Mouse (Mus musculus): ENCODE measurements at regions not wholly inside any gene's neighbourhood (a gene's known extent, or its start where the extent isn't known, plus 50 kb on each side); places are given as distances from the start of the nearest gene placed in this dataset.
A peak's percentile ranks its signal among the peaks of the same experiment; 100 is the strongest.

DNA sequence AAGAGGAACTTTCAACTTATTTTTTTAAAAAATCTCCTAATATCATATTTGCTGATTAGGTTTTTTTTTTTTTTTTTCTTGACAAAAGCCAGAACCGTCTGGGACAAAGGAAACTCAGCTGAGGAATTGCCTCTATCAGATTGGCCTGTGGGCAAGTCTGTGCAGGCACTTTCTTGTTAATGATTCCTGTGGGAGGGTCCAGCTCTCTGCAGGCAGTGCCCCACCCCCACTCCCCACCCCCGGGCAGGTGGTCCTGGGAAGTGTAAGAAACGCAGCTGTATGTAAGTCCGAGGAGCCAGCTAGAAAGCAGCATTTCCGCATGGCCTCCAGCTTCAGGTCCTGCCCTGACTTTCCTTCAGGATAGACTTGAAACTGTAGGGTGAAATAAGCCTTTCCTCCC is 377.7 kb downstream of the Sox2 start:
- intact Hi-C loops (cut with DNase I): no loop called here
- DNase-seq: no peak

DNA sequence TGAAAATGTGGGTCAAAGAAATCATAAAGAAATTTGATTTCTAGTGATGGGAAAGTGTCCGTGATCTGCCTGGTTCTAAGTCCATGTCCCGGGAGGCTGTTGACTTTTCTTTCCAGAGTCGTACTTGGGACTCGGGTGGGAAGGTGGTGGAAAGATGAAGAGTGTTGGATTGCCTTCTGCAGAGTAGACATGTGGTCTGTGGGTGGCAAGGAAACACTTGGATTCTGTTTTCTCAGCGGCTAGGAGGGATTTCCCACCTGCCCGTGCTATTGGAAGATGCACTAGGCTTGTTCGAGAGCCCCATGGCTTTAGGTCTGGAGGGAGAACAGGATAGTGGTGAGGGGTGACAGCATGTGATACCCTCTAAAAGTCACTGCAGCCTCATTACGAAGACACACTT is 379.7 kb downstream of the Sox2 start:
- intact Hi-C loops (cut with DNase I): no loop called here
- no peak for DNase-seq

DNA sequence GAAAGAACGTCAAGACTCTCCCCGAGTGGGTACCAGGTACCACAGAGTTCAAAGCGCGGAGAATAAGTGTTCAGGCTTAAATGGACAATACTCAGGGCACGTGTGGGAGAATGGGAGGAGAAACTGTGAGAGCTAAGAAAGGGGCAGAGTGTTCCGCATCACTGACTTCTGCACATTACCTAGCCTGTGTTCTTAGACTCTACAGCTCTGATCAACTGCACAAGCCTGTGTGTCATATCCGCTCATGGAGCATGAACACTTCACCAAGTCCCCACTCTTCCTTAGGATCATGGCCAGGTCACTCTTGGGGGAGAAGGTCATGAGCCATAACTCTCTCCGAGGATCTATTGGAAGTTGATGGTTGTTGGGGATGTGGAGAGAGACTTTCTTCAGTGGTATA is 383.4 kb downstream of the Sox2 start:
- intact Hi-C loops (cut with DNase I): no loop called here
- no peak for DNase-seq

DNA sequence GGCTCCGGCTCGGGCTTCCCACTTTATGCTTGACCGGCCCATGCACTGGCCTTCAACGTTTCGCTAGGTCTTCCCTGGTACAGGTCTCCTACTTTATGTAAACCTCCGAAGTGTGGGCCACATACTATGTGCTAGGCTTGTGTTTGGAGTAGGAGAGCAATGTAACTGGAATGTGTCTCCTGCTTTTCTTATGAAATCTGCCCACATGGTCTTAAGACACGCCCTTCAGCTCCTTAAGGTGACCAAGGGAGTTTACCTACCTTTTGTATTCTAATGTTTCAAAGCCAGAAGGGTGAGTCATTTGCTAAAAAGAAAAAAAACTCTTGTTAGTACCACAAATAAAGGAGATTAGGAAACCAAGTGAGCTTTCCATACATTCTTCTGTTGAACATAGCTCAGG is 385.0 kb downstream of the Sox2 start:
- intact Hi-C loops (cut with DNase I): no loop called here
- no peak for DNase-seq

DNA sequence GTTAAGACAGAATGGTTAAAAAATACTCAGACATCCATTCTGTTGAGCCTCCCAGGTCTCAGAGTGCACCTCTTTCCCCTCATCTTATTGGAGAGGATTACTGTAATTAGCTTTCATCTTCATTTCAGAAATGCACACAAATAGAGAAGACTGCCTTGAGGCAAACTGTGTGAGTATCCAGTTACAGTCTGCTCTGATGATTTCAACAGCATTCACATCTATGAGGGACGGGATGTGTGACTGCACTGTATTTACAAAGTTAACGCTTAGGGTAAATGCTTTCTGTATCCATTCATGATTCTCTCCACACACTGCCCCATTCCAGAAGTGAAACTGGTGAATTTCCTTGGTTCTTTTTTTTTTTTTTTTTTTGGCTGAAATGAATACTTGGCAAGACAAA is 393.5 kb downstream of the Sox2 start:
- intact Hi-C loops (cut with DNase I): no loop called here
- DNase-seq: no peak

DNA sequence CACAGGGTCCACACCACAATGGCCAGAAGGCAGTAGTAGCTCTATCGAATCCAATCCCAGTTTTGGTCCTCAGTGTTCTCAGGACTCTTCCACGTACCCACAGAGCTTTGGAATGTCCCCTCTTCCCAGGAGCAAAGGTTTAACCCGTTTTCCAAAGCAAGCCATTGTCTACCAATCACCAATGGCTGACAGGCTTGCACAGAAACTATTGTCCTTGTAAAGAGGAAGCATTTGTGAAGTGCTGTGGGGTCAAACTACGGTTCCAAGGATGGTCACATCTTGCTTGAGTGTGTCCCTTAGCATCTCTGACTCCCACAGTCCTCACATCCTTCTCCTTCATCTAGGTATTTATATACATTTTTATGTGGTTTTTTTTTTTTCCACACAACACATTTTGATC is 409.2 kb downstream of the Sox2 start:
- intact Hi-C loops (cut with DNase I): no loop called here
- no peak for DNase-seq

DNA sequence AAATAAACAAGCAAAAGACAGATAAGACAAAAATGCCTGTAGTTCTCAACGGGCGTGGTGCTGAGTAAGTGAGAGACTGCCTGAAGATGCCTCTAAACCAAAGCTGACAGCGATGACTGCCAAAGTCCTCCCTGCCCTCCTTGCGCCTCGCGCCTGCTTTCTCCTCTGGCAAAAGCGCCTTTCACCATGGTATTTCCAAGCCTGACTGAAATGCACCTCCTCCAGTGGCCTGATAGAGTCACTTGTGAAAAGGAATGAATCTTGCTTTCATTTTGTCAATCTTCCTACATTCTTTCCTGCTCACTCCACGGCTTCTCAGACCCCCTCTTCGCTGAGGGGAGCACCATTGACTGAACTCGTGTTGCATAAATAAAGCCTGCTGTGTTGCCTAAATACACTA is 409.8 kb downstream of the Sox2 start:
- intact Hi-C loops (cut with DNase I): no loop called here
- no peak for DNase-seq

DNA sequence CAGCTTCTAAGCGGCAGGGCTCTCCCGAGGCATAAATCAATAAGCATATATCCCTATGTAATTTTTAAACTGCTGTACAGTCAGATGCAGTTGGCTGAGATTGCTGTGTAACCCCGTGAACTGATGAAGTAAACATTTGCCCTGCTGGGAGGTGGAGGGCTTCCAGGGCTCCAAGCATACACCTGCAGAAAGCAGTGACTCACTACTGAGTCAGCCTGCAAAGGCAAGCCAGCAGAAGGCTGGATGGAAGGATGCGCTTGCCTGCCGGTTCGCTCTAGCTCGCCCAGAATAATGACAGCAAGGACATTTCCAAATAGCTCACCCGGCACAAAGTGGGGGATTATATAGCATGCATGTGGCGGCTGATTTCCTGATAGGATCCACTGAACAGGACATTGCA is 416.6 kb downstream of the Sox2 start:
- DNase-seq: no peak
- intact Hi-C loops (cut with DNase I): no loop called here

DNA sequence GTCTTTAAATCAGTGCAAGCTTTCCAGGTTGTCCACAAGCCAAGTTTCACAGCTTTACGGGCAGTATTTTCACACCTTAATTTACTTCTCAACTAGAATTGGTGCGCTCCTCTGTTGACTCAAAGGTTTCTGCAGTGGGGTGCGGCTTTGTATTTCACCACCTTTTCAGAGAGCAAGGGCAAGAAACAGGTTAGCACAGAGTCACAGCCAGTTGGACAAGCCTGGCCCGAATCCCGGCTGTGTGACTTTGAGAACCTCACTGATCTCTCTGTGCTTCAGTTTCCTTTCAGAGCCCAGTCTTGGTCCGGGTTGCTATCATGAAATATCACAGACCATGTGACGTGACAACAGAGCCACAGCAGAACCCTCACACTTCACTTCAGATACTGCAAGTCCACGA is 418.4 kb downstream of the Sox2 start:
- intact Hi-C loops (cut with DNase I): no loop called here

DNA sequence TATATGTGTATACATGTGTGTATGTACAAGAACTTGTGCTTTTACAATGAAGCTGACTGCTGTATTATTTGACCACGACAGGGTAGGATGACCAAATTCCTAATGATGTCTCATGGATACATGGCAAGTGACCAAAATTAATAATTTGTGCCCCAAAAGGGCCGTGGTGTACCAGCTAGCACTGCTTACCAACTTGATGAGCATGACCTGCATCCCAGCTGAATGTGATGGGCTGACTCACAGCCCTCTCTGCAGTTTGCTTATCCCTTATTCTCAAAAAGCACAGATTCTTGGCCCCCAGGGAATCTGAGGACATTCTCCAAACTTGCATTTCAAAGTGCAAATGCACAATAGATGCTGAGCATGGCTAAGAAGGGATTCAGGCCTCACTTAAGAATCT is 420.8 kb downstream of the Sox2 start:
- intact Hi-C loops (cut with DNase I): no loop called here
- no peak for DNase-seq

More for the DNA sequence above, 418.4 kb downstream of the Sox2 start:
- DNase-seq: no peak

DNA sequence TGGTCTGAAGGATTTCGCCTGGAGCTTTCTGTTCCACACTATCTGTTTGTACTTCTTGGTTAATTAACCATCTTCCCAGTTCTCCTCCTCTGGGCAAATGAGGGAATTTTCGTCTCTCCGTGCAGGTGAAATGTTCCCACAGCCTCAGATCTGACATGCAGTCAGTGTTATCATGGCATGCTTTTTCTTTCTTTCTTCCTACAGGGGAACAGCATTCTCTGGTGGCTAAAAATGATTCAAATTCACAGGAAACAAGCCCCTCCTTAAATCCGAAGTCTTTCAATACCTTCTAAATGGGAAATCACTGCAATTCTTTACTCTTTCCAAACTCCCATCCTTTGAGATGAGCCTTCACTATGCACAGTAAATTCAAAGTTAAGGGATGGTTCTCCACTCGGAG is 429.7 kb downstream of the Sox2 start:
- intact Hi-C loops (cut with DNase I): no loop called here
- DNase-seq: no peak

DNA sequence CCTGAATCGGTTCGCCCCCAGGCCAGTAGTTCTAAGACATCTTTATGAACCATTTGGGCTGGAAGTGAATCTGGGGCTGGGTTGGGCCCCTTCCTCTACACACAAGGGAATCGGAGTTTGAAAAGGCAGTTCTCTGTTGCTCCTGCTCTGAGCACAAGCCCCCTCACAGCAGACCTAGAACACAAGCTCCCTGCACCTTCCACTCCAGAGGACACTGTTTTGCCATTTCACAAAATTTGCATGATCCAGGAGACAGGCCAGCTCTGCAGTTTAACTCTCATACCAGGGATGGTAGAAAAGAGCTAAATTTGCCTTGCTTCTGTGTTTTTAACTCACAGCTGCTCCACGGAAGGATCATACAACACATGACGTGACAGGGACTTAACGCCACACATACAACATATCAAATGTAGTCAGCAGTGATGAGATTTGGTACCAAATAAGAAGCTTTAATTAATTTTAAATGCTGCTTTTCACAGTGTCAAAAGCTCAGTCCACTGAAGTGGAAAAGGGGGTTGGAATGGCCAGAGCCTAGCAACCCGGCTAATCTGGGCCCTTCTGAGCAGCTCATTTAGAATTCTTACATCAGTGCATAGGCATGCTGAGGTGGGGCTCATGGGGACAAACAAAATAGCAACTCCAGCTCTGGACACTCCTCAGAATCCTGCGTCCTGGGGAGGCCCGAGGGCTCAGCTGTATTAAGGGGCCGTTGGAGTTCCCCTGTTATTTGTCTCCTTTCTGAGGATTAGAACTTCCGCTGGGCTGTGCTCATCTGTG is 434.1 kb downstream of the Sox2 start:
- intact Hi-C loops (cut with DNase I): no loop called here
- no peak for DNase-seq

DNA sequence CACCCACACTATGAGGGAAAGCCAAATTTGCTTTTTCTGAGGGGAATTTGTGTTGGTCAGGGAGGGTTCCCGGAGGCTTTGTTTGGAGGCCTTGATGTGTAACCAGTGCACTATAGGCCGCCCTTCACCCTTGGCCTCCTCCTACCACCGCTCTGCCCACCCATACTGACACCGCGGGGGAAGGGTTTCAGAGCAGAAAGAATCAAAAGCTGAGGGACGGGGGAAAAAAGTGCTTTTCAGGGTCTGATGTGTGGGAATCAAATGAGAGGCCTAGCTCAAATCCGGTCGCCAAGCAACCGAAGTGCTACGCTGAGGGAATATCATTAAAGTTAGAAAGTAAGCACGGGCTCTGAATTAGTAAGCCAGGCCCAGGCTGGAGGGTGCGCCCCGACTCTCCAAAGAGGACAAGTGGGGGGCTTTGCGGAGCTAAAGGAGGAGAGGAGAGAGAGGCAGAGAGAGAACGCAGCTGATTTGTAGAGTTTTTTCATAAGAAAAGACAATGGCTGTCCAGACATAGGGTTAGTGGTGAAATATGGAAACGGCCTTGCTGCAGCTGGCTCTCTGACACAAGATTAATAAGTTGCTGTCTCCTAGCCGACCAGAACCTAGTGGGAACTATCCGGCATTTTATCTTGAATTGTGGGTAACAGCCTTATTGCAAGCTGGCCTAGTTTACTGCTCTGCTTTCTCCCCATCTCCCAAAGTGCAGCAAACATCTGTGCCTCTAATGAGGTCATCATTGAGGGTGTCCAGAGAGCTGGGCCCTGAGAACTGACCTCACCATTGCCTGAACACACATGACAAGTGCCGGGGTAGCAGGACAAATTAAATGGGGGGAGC is 438.3 kb downstream of the Sox2 start:
- intact Hi-C loops (cut with DNase I): no loop called here
- DNase-seq: no peak

DNA sequence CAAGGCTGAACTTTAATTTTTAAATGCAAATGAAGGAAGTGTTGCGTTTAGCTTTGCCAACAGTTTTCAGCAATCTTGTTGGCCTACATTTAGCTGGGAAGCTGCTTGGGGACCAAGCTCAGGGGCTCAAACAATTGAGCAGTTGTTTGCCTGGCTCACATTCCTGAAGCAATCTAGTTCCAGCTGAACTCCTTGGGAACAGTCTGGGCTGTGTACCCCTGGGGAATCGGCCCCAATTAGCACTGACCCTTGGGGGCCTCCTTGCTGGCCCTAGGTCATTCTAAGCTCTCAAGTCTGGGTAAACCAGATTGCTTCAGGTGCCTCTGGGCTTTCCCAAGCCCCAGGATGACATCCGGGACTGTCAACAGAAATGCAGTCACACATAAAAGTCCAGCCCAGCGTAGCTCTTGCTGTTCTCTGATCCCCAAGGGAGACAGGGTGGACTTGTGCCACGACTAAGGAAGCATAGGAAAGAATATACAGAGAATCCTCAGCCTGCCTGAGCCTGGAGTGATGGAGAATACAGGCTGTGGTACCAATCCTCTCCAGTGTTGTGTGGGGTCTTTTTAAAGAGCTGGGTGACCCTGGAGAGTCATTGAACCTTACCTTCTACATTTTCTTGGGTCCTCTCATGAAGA is 440.4 kb downstream of the Sox2 start:
- intact Hi-C loops (cut with DNase I): no loop called here
- peak in 1 of 2 experiments; percentile 17 for DNase-seq

DNA sequence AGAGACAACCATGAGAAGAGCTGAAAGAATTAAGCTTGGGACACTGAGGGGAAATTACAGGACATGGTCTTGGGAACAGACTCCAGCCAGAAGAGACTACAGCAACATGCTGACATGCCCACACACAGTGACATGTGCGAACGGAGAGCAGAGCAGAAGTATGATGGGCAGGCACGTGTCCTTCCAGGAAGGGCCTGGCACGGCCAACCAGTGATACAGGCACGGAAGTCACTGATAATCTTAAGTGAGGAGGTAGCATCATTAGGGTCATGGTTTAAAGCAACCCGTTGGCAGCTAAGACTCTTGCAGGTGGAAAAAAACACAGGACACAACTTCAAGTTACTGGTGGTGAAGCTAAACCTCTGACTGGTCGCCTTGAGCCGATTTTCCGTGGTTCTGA is 442.8 kb downstream of the Sox2 start:
- intact Hi-C loops (cut with DNase I): no loop called here

DNA sequence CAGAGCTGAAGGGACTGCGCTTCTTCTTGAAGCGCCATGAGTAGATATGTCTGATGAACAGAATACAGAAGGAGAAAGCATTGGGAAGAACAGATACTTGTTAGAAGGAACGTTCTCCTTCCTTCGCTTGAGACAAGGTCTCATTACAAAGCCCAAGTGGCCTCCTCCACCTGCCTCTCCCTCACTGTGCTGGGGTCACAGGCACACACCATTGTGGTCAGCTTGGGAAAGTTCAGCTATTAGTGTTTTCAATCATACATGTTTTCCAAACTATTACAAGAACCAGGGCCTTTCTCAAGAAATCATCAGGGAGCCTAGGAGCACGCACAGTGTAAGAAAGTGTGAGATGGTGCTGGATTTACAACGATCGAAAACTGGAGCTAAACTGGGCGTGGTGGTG is 445.0 kb downstream of the Sox2 start:
- no peak for DNase-seq
- intact Hi-C loops (cut with DNase I): no loop called here

More for the DNA sequence above, 442.8 kb downstream of the Sox2 start:
- no peak for DNase-seq

DNA sequence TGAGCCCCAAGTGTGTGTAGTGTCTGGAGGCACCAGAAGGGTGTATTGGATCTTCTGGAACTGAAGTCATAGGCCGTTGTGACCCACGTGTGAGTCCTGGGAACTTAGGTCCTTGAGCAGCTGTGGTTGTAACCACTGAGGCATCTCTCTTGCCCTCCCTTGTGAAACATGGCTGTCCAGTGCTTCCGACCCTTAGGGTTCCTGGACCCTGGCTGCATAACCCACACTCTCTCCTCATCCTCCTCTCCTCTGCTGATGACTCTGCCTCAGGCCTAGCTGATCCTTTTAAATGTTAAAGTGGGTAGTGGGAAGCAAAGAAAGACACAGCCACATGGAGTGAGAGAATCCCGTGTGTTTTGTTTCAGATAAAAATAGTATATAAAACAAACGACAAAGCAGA is 446.2 kb downstream of the Sox2 start:
- intact Hi-C loops (cut with DNase I): no loop called here

DNA sequence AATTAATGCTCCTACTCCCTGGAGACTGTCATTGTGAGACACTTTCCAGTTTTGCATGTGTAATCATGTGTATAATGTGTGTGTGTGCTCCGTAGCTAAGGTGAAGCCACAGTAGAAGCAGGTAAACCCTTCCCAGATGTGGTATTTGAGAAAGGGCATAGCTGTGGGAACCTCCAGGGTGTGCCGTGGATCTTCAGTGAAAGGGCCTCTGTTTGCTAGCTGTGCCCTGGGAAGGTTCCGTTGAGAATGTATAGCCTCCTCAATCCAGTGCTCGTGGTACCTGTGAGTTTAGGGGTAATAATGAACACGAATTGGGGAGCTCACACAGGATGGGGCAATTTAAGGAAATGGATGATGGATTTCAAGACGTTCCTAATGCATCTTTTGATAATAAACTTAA is 447.6 kb downstream of the Sox2 start:
- DNase-seq: no peak
- intact Hi-C loops (cut with DNase I): no loop called here

More for the DNA sequence above, 446.2 kb downstream of the Sox2 start:
- no peak for DNase-seq

DNA sequence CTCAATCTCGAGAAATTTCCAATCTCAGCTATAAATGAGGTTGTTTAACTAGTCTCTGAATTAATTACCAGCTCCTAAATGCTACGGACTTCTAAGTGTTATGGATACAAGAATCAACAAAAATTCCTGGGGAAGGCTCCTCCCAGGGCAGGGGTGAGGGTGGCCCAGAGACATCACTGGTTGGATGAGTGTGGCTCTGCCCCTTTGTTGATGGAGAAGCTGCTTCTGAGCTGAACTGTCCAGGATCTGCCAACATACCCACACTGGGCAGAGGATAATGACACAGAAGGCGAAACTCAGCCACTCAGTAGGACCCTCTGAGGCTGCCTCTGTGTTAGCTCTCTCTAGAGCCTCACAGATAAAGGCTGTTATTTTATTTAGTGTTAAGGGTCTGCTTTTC is 449.0 kb downstream of the Sox2 start:
- intact Hi-C loops (cut with DNase I): no loop called here
- DNase-seq: no peak

DNA sequence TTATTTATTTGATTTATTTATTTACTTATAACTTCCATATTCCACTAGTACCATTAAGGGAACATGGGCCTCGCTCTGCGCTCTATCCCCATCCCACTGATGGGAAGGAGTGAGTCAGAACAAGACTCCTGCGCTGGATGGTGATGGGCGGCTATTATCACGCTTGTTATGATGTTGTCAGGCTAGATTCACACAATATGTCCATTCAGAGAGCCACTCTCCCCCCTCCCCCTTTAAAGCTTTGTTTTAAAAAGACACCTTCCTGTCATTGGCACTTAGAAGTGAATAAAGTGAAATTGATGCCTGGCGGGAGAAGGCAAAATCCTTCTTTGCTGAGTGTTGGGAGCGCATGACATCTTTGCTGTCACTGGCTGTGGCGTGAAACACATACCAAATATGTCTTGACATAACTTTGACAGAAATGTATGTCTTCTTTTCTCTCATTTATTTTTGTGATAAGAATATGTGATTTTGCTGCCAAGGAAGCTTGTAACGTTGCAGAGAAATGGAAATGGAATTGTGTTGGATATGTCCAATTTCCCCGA is 449.7 kb downstream of the Sox2 start:
- no peak for DNase-seq
- intact Hi-C loops (cut with DNase I): no loop called here

DNA sequence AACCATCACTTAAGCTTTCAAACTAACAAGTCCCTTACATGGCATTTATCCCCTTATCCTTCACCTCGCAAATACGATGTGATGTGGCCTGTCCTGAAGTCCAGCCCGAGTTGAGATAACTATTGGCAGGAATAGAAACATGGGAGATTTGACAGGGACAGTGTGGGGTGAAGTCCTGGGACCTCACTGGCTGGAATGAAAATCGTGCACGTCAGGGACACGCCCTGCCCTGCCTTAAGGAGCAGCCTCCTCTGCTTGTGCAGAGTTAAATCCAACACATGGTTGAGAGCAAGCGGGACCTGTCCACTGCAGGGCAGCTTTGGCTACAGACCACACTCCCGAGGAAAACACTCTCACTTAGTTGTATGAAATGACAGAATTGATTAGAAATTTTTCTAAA is 451.1 kb downstream of the Sox2 start:
- no peak for DNase-seq
- intact Hi-C loops (cut with DNase I): no loop called here
